Mouse (Mus musculus): ENCODE measurements at regions not wholly inside any gene's neighbourhood (a gene's known extent, or its start where the extent isn't known, plus 50 kb on each side); places are given as distances from the start of the nearest gene placed in this dataset.

- 41% methylated on average over 3 of the region's 3 CpGs for WGBS
- Histone ChIP-seq H3K4me1 (no peaks in the 10 kb centered on the region), H3K4me2 (replicated peaks) (no peak overlapping the region), H3K36me3 (no peaks in the 10 kb centered on the region), H3K4me3 (replicated peaks) (no peak overlapping the region), H3K9me3 (replicated peaks) (no peaks in the 10 kb centered on the region), H3K27me3 (no peaks in the 10 kb centered on the region), H3K9ac (no peak overlapping the region), H3K27ac (replicated peaks) (no peak overlapping the region)
- ATAC-seq (ENCODE audit: insufficient number of reproducible peaks, low FRiP score, low TSS enrichment, low read depth) = no peak
Observed at GRCm38 (mm10) chr4:35417866-35418265, 191.9 kb upstream of the C9orf72 start.

DNA sequence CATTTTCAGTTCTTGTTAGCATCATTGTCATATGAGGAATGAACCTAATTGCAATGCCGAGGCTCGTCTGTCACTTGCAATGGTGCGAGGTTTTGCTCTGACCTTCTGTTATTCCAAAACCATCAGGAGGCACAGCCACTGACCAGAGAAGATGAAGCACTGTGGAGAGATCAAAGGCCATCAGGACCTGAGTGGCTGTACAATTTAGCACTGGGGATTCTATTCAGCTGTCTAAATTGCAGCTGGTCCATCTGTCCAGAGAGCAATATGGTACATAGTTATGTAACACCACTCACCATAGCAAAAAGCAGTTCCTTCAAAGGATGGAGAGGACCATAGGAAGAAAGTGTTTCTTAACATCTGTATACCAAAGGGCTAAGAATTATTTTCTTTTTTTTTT is 187.5 kb upstream of the C9orf72 start:
- Histone ChIP-seq H3K4me1 (no peaks in the 10 kb centered on the region), H3K9me3 (replicated peaks) (no peaks in the 10 kb centered on the region), H3K27me3 (no peaks in the 10 kb centered on the region), H3K36me3 (no peaks in the 10 kb centered on the region), H3K4me3 (replicated peaks) (no peak overlapping the region), H3K27ac (replicated peaks) (no peak overlapping the region), H3K9ac (no peak overlapping the region), H3K4me2 (replicated peaks) (no peak overlapping the region)
- 61% methylated on average over 3 of the region's 3 CpGs for WGBS
- ATAC-seq (ENCODE audit: insufficient number of reproducible peaks, low FRiP score, low TSS enrichment, low read depth) = no peak

DNA sequence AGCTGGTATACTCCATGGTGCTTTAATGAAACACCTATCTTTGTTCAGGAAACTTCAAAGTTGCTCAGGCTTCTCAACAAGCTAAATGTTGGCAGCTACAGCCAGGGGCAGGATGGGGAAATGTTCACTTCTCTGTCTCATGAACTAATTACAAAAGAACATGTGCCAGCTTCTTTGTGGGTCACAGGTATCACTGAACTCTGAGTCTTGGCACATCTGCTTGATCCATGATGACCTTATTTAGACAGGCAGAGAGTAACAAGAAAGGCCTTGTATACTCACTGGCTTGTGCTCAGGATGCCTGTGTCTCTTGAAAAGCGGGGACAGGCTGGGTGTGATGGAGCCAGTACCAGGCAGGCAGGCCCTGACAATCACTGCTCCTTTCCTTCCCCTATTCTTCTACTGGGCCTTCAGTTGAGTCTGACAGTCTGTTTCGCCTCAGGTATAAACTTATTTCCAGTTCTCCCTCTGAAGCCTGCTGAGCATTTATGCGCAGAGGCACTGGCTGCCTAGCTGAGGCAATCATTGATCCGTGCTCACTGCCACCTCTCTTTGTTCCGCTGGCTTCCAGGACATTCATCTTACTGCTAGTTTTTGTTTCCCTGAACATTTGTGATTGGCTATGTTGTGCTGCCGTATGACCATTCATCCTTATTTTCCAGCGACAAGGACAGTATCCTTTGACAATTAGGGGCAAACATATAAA is 179.5 kb upstream of the C9orf72 start:
- H3K27ac ChIP-seq (replicated peaks) = no peak overlapping the region
- H3K36me3 ChIP-seq = no peaks in the 10 kb centered on the region
- H3K4me3 ChIP-seq (replicated peaks) = no peak overlapping the region
- no peak for ATAC-seq (ENCODE audit: insufficient number of reproducible peaks, low FRiP score, low TSS enrichment, low read depth)
- H3K9ac ChIP-seq = no peak overlapping the region
- no peak overlapping the region for H3K4me2 ChIP-seq (replicated peaks)
- no peaks in the 10 kb centered on the region for H3K27me3 ChIP-seq
- H3K9me3 ChIP-seq (replicated peaks) = no peaks in the 10 kb centered on the region
- WGBS = 78% methylated on average over 7 of the region's 7 CpGs
- peaks cover 8% of the 10 kb centered on the region; the same call in 1 of the 2 replicates for H3K4me1 ChIP-seq

- Histone ChIP-seq H3K36me3 (no peaks in the 10 kb centered on the region), H3K4me2 (replicated peaks) (no peak overlapping the region), H3K9ac (no peak overlapping the region), H3K9me3 (replicated peaks) (no peaks in the 10 kb centered on the region), H3K27ac (replicated peaks) (no peak overlapping the region), H3K4me3 (replicated peaks) (no peak overlapping the region), H3K4me1 (peaks cover 8% of the 10 kb centered on the region; the same call in 1 of the 2 replicates), H3K27me3 (no peaks in the 10 kb centered on the region)
- peak; percentile 54; the same call in 1 of the 2 replicates for ATAC-seq (ENCODE audit: insufficient number of reproducible peaks, low FRiP score, low TSS enrichment, low read depth)
- WGBS = 67% methylated on average over 2 of the region's 2 CpGs
Observed at GRCm38 (mm10) chr4:35404068-35404467, 178.1 kb upstream of the C9orf72 start.

DNA sequence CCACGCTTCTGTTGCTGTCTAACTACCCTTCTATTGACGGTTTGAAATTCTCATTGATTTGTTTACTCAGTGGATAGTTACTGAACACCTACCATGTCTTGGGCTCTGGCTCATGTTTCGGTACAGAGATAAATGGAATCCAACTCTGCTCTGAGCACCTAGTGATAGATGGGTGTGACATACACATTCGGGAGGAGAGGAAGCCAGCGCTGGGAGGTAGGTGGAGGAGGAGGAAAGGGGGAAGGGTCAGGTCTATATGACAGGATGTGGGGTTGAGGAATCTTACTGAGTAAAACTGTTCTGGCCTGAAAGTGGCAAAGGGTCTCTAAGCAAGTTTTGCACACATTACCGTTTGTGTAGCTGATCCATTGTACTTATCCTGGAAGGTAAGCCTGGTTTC is 177.6 kb upstream of the C9orf72 start:
- H3K27ac ChIP-seq (replicated peaks) = no peak overlapping the region
- H3K4me2 ChIP-seq (replicated peaks) = no peak overlapping the region
- no peaks in the 10 kb centered on the region for H3K9me3 ChIP-seq (replicated peaks)
- H3K9ac ChIP-seq = no peak overlapping the region
- WGBS = 76% methylated on average over 6 of the region's 6 CpGs
- ATAC-seq (ENCODE audit: insufficient number of reproducible peaks, low FRiP score, low TSS enrichment, low read depth) = no peak
- no peak overlapping the region for H3K4me3 ChIP-seq (replicated peaks)
- H3K27me3 ChIP-seq = no peaks in the 10 kb centered on the region
- peaks cover 8% of the 10 kb centered on the region; the same call in 1 of the 2 replicates for H3K4me1 ChIP-seq
- H3K36me3 ChIP-seq = no peaks in the 10 kb centered on the region

GRCm38 (mm10) chr4:35402376-35403133 is 176.6 kb upstream of the C9orf72 start:
- no peak overlapping the region for H3K4me3 ChIP-seq (replicated peaks)
- no peak overlapping the region for H3K4me2 ChIP-seq (replicated peaks)
- no peaks in the 10 kb centered on the region for H3K27me3 ChIP-seq
- H3K4me1 ChIP-seq = peaks cover 8% of the 10 kb centered on the region; the same call in 1 of the 2 replicates
- H3K9ac ChIP-seq = no peak overlapping the region
- no peaks in the 10 kb centered on the region for H3K36me3 ChIP-seq
- no peak for ATAC-seq (ENCODE audit: insufficient number of reproducible peaks, low FRiP score, low TSS enrichment, low read depth)
- 26% methylated on average over 9 of the region's 9 CpGs for WGBS
- no peaks in the 10 kb centered on the region for H3K9me3 ChIP-seq (replicated peaks)
- no peak overlapping the region; the same call in 1 of the 2 replicates for H3K27ac ChIP-seq (replicated peaks)

GRCm38 (mm10) chr4:35401783-35402182 is 175.8 kb upstream of the C9orf72 start:
- H3K4me2 ChIP-seq (replicated peaks) = no peak overlapping the region
- ATAC-seq (ENCODE audit: insufficient number of reproducible peaks, low FRiP score, low TSS enrichment, low read depth) = no peak
- H3K27me3 ChIP-seq = no peaks in the 10 kb centered on the region
- peaks cover 8% of the 10 kb centered on the region; the same call in 1 of the 2 replicates for H3K4me1 ChIP-seq
- WGBS = 33% methylated on average over 4 of the region's 4 CpGs
- no peak overlapping the region for H3K4me3 ChIP-seq (replicated peaks)
- H3K9me3 ChIP-seq (replicated peaks) = no peaks in the 10 kb centered on the region
- H3K27ac ChIP-seq (replicated peaks) = no peak overlapping the region
- H3K9ac ChIP-seq = no peak overlapping the region
- H3K36me3 ChIP-seq = no peaks in the 10 kb centered on the region

DNA sequence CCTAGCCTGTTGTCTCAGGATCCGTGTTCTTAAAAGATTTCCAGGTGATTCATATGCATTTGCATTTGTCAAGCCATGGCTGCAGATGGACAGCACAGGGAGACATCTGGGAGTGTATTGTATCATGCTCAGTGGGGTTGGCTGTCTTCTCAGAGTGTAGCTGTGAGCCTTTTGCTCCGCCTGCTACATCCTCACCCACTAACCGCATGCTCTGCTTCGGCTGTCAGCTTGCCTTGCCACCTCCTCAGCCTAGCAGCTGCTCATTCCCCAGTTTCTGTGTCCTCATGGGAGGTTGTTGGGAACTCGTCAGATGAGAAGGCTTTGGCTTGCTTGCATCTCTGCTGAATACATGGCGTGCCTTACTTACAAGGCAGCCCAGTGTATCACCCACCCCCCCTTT is 174.5 kb upstream of the C9orf72 start:
- 75% methylated on average over 6 of the region's 6 CpGs for WGBS
- no peaks in the 10 kb centered on the region for H3K36me3 ChIP-seq

DNA sequence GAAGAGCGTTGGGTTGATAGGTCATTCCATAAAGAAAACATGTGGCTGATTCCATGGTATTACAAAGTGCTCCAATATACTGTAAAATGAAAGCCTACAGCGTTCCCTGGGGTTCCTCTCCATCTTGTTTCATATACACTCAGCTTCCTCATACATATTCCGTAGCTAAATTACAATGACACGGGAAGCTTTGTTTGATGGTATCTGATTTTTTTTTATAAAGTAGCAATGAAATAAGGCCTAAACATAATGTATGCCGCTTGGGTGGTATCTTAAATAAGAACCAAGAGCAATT is 169.6 kb upstream of the C9orf72 start:
- Histone ChIP-seq H3K36me3 (no peaks in the 10 kb centered on the region), H3K9me3 (replicated peaks) (no peaks in the 10 kb centered on the region), H3K27ac (replicated peaks) (no peak overlapping the region), H3K4me1 (no peaks in the 10 kb centered on the region), H3K9ac (no peak overlapping the region), H3K4me2 (replicated peaks) (no peak overlapping the region), H3K27me3 (no peaks in the 10 kb centered on the region), H3K4me3 (replicated peaks) (no peak overlapping the region)
- no peak for ATAC-seq (ENCODE audit: insufficient number of reproducible peaks, low FRiP score, low TSS enrichment, low read depth)
- WGBS = 78% methylated on average over 5 of the region's 5 CpGs

More for the DNA sequence above, 174.5 kb upstream of the C9orf72 start:
- Histone ChIP-seq H3K27ac (replicated peaks) (no peak overlapping the region), H3K9me3 (replicated peaks) (no peaks in the 10 kb centered on the region), H3K4me2 (replicated peaks) (no peak overlapping the region), H3K4me3 (replicated peaks) (no peak overlapping the region), H3K4me1 (peaks cover 8% of the 10 kb centered on the region; the same call in 1 of the 2 replicates), H3K27me3 (no peaks in the 10 kb centered on the region), H3K9ac (no peak overlapping the region)
- ATAC-seq (ENCODE audit: insufficient number of reproducible peaks, low FRiP score, low TSS enrichment, low read depth) = no peak

GRCm38 (mm10) chr4:35394821-35395582 is 169.0 kb upstream of the C9orf72 start:
- H3K27ac ChIP-seq (replicated peaks) = no peak overlapping the region
- H3K4me2 ChIP-seq (replicated peaks) = no peak overlapping the region
- H3K9me3 ChIP-seq (replicated peaks) = no peaks in the 10 kb centered on the region
- H3K4me3 ChIP-seq (replicated peaks) = no peak overlapping the region
- H3K4me1 ChIP-seq = no peaks in the 10 kb centered on the region
- H3K27me3 ChIP-seq = no peaks in the 10 kb centered on the region
- ATAC-seq (ENCODE audit: insufficient number of reproducible peaks, low FRiP score, low TSS enrichment, low read depth) = no peak
- no peaks in the 10 kb centered on the region for H3K36me3 ChIP-seq
- 52% methylated on average over 16 of the region's 16 CpGs for WGBS
- no peak overlapping the region for H3K9ac ChIP-seq

- H3K4me2 ChIP-seq (replicated peaks) = no peak overlapping the region
- no peak overlapping the region for H3K27ac ChIP-seq (replicated peaks)
- no peak for ATAC-seq (ENCODE audit: insufficient number of reproducible peaks, low FRiP score, low TSS enrichment, low read depth)
- H3K27me3 ChIP-seq = no peaks in the 10 kb centered on the region
- no peaks in the 10 kb centered on the region for H3K9me3 ChIP-seq (replicated peaks)
- H3K9ac ChIP-seq = no peak overlapping the region
- WGBS = 30% methylated on average over 4 of the region's 4 CpGs
- no peaks in the 10 kb centered on the region for H3K4me1 ChIP-seq
- no peaks in the 10 kb centered on the region for H3K36me3 ChIP-seq
- H3K4me3 ChIP-seq (replicated peaks) = no peak overlapping the region
Observed at GRCm38 (mm10) chr4:35375791-35376190, 149.8 kb upstream of the C9orf72 start.
